Mouse (Mus musculus): Measurements from ENCODE around the gene Ms4a4b. TPM values are rescaled to one million over a fixed set of nuclear protein-coding genes. Genes with fewer than 3 reads are reported as not detected.

Ms4a4b gene
- 0.65 and 1.1 TPM in 2 replicates for total RNA-seq (2014; rRNA removed)
- polyA plus RNA-seq (2012; rRNA removed): 0.96 and 1.9 TPM in 2 replicates

DNA sequence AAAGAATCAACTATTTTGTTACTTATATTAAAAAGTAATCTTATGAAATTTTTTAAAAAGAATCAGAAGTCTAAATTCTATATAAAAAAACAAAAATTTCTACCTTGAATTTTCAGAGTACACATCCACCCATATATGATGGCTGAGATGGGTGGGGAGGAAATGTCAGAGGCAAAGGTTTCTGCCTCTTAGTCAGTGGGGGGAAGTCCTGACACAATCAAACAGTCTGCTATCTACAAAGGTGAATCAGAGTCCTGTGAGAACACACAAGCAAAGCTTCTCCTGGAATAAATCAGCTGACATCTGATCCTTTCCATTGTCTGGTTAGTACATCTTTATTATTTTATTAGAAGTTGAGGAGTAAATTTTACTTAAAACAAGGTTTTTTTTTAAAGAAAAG, at the start of gene Ms4a4b:
Gene Ms4a4b (plus strand): TSS at position 216 of the 400 bp plus-strand sequence.
- TF ChIP-seq CTCF (IDR thresholded peaks at IDR 0.05; ENCODE audit: low read depth, low read length) (no peak), POLR2A (IDR thresholded peaks at IDR 0.05; ENCODE audit: extremely low read depth, insufficient read depth, low read length) (no peak)
- no peaks in the 10 kb centered on the region for H3K36me3 ChIP-seq (ENCODE audit: control insufficient read depth, insufficient read depth, low read length)
- H3K9ac ChIP-seq (ENCODE audit: low read depth, low read length): no peak within 1 kb of the TSS
- H3K4me3 ChIP-seq (ENCODE audit: insufficient read depth, low read depth, low read length): no peak within 1 kb of the TSS
- no peak within 1 kb of the TSS for H3K27ac ChIP-seq (replicated peaks; ENCODE audit: insufficient read depth, low read depth, low read length)
- DNase-seq (ENCODE audit: extremely low read depth, low read depth, low spot score): no peak
- no peaks in the 10 kb centered on the region for H3K27me3 ChIP-seq (ENCODE audit: control insufficient read depth, insufficient read depth, low read length)
- H3K4me1 ChIP-seq (ENCODE audit: control insufficient read depth, insufficient read depth, low read length): no peaks in the 10 kb centered on the region
- no peaks in the 10 kb centered on the region for H3K79me2 ChIP-seq (ENCODE audit: control insufficient read depth, insufficient read depth, low read length)

DNA sequence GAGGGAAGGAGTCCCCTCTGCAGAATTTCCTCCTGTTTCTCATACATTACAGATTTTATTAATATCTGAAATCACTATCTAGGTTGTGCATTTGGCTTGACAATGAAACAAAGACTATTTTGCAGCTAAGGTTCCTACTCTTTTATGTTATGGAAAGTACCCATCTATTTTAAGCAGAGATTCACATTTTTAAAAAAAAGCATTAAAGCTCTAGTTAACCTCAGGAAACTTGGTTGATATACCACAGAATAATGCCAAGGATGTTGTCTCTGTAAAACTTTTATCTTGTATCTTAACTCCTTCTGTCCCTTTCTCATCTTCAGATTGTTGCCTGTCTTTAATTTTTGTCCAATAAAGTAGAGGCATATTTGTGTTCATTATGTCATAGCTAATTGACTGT, 47.6 kb upstream of the Ms4a4b start:
- no peak overlapping the region for H3K9ac ChIP-seq (ENCODE audit: low read depth, low read length)
- H3K4me1 ChIP-seq (ENCODE audit: control insufficient read depth, insufficient read depth, low read length): no peaks in the 10 kb centered on the region
- no peak overlapping the region for H3K4me3 ChIP-seq (ENCODE audit: insufficient read depth, low read depth, low read length)
- H3K79me2 ChIP-seq (ENCODE audit: control insufficient read depth, insufficient read depth, low read length): no peaks in the 10 kb centered on the region
- no peak for DNase-seq (ENCODE audit: extremely low read depth, low read depth, low spot score)
- H3K36me3 ChIP-seq (ENCODE audit: control insufficient read depth, insufficient read depth, low read length): no peaks in the 10 kb centered on the region
- TF ChIP-seq POLR2A (IDR thresholded peaks at IDR 0.05; ENCODE audit: extremely low read depth, insufficient read depth, low read length) (no peak), CTCF (IDR thresholded peaks at IDR 0.05; ENCODE audit: low read depth, low read length) (no peak)
- no peaks in the 10 kb centered on the region for H3K27me3 ChIP-seq (ENCODE audit: control insufficient read depth, insufficient read depth, low read length)
- H3K27ac ChIP-seq (replicated peaks; ENCODE audit: insufficient read depth, low read depth, low read length): no peak overlapping the region

DNA sequence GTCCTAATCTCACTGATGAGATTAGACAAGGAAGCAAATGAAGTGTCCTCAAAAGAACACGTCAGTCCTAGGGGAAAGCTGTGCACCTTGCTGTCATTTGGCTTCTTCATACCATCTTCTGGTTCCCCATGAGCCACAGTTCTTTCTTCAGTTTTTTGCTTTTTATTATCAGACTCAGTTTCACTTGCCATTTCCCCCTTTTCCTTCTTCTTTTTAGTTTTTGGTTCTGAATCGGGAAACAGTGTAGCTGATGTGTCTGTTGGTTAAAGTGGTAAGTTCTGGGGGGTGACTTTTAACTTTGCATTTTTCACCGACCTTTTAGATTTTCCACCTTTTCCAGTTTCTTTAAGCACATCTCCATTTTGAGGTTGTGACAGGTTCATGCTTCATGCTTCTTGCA, 38.8 kb upstream of the Ms4a4b start, which contains the start of gene Ms4a4c:
Gene Ms4a4c (plus strand): TSS at position 244 of the 400 bp plus-strand sequence.
- 85% methylated on average over 3 of the region's 3 CpGs for whole genome bisulfite sequencing
- no peaks in the 10 kb centered on the region for H3K79me2 ChIP-seq (ENCODE audit: control insufficient read depth, insufficient read depth, low read length)
- peak; percentile 13 for DNase-seq (ENCODE audit: extremely low read depth, low read depth, low spot score)
- no peaks in the 10 kb centered on the region for H3K27me3 ChIP-seq (ENCODE audit: control insufficient read depth, insufficient read depth, low read length)
- TF ChIP-seq CTCF (IDR thresholded peaks at IDR 0.05; ENCODE audit: low read depth, low read length): no peak
- TF ChIP-seq POLR2A (IDR thresholded peaks at IDR 0.05; ENCODE audit: extremely low read depth, insufficient read depth, low read length): no peak
- peak within 1 kb of the TSS; percentile 29; the same call in 1 of the 2 replicates for H3K27ac ChIP-seq (replicated peaks; ENCODE audit: insufficient read depth, low read depth, low read length)
- H3K36me3 ChIP-seq (ENCODE audit: control insufficient read depth, insufficient read depth, low read length): no peaks in the 10 kb centered on the region
- H3K4me1 ChIP-seq (ENCODE audit: control insufficient read depth, insufficient read depth, low read length): no peaks in the 10 kb centered on the region
- peak within 1 kb of the TSS; percentile 27; the same call in 1 of the 2 replicates for H3K4me3 ChIP-seq (ENCODE audit: insufficient read depth, low read depth, low read length)
- no peak within 1 kb of the TSS for H3K9ac ChIP-seq (ENCODE audit: low read depth, low read length)

DNA sequence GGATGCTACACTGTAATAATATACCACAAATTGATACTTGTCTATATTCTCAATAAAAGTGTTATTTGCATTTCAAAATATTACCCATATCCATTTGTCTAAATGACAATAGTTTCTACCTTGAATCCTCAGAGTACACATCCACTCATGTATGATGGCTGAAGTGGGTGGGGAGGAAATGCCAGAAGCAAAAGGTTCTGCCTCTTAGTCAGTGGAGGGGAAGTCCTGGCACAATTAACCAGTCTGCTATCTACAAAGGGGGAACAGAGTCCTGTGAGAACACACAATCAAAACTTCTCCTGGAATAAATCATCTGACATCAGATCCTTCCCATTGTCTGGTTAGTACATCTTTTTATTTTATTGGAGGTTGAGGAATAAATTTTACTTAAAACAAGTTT, 35.9 kb upstream of the Ms4a4b start:
- TF ChIP-seq POLR2A (IDR thresholded peaks at IDR 0.05; ENCODE audit: extremely low read depth, insufficient read depth, low read length) (no peak), CTCF (IDR thresholded peaks at IDR 0.05; ENCODE audit: low read depth, low read length) (no peak)
- Histone ChIP-seq H3K79me2 (ENCODE audit: control insufficient read depth, insufficient read depth, low read length) (no peaks in the 10 kb centered on the region), H3K4me3 (ENCODE audit: insufficient read depth, low read depth, low read length) (no peak overlapping the region), H3K27me3 (ENCODE audit: control insufficient read depth, insufficient read depth, low read length) (no peaks in the 10 kb centered on the region), H3K4me1 (ENCODE audit: control insufficient read depth, insufficient read depth, low read length) (no peaks in the 10 kb centered on the region), H3K9ac (ENCODE audit: low read depth, low read length) (no peak overlapping the region), H3K27ac (replicated peaks; ENCODE audit: insufficient read depth, low read depth, low read length) (no peak overlapping the region), H3K36me3 (ENCODE audit: control insufficient read depth, insufficient read depth, low read length) (no peaks in the 10 kb centered on the region)
- DNase-seq (ENCODE audit: extremely low read depth, low read depth, low spot score): no peak

DNA sequence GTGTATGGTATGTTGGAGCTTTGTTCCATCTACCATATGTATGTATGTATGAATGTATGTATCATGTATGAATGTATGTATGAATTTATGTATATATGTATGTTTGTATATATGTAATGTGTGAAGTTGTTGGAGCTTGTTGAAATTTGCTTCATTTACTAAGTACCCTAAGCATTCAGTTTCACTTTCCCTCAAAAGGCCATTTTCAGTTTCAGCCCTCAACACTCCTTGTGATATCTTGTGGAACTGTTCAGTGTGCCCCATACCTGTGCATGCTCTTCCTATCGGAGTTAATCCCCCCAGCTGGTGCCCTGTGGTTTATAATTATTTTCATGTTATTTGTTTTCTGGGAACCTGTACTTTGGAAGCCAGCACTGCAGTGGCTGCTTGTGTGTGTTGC, 34.8 kb upstream of the Ms4a4b start:
- H3K9ac ChIP-seq (ENCODE audit: low read depth, low read length): no peak overlapping the region
- no peaks in the 10 kb centered on the region for H3K4me1 ChIP-seq (ENCODE audit: control insufficient read depth, insufficient read depth, low read length)
- no peaks in the 10 kb centered on the region for H3K27me3 ChIP-seq (ENCODE audit: control insufficient read depth, insufficient read depth, low read length)
- TF ChIP-seq POLR2A (IDR thresholded peaks at IDR 0.05; ENCODE audit: extremely low read depth, insufficient read depth, low read length) (no peak), CTCF (IDR thresholded peaks at IDR 0.05; ENCODE audit: low read depth, low read length) (no peak)
- WGBS: 92% methylated on average over 1 of the region's 1 CpGs
- H3K4me3 ChIP-seq (ENCODE audit: insufficient read depth, low read depth, low read length): no peak overlapping the region
- peak; percentile 3 for DNase-seq (ENCODE audit: extremely low read depth, low read depth, low spot score)
- H3K36me3 ChIP-seq (ENCODE audit: control insufficient read depth, insufficient read depth, low read length): no peaks in the 10 kb centered on the region
- H3K79me2 ChIP-seq (ENCODE audit: control insufficient read depth, insufficient read depth, low read length): no peaks in the 10 kb centered on the region
- no peak overlapping the region for H3K27ac ChIP-seq (replicated peaks; ENCODE audit: insufficient read depth, low read depth, low read length)

DNA sequence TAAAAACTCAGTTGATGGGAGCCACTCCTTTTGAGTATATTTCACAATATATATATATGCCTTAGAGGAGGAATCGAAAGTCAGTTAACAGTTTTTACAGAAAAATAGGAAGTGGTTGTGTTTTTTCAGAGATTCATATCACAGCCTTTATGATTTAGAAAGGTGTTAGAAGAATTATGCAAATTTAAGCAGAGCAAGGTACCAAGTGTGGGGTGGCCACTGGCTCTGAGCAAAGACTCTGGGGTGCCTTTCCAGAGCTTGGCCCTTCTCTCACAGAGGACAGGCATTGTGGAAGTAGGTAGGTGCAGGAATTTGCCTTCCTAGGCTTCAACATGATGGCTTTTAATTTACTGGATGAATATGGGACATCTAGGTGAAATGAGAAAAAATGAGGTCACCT, 31.7 kb upstream of the Ms4a4b start:
- Histone ChIP-seq H3K4me1 (ENCODE audit: control insufficient read depth, insufficient read depth, low read length) (no peaks in the 10 kb centered on the region), H3K36me3 (ENCODE audit: control insufficient read depth, insufficient read depth, low read length) (no peaks in the 10 kb centered on the region), H3K79me2 (ENCODE audit: control insufficient read depth, insufficient read depth, low read length) (no peaks in the 10 kb centered on the region), H3K9ac (ENCODE audit: low read depth, low read length) (no peak overlapping the region), H3K4me3 (ENCODE audit: insufficient read depth, low read depth, low read length) (no peak overlapping the region), H3K27ac (replicated peaks; ENCODE audit: insufficient read depth, low read depth, low read length) (no peak overlapping the region), H3K27me3 (ENCODE audit: control insufficient read depth, insufficient read depth, low read length) (no peaks in the 10 kb centered on the region)
- peak; percentile 4 for DNase-seq (ENCODE audit: extremely low read depth, low read depth, low spot score)
- TF ChIP-seq POLR2A (IDR thresholded peaks at IDR 0.05; ENCODE audit: extremely low read depth, insufficient read depth, low read length) (no peak), CTCF (IDR thresholded peaks at IDR 0.05; ENCODE audit: low read depth, low read length) (no peak)
- 85% methylated on average over 1 of the region's 1 CpGs for WGBS

Data from liver, adult 2 months (tissue).